Mouse (Mus musculus) embryonic facial prominence, embryonic 12.5 days (tissue): ENCODE results near the gene Ldlrad1. TPM values are rescaled to one million over a fixed set of nuclear protein-coding genes. Genes with fewer than 3 reads are reported as not detected.

Source experiments
- ATAC-seq: fragments of 200-750 bp; cut with Nextera tagmentation; 2 replicates; pipeline ENCODE4 v1.8.0; 2017; ENCODE audit not compliant: insufficient number of reproducible peaks, insufficient read depth, low FRiP score, low TSS enrichment
- H3K27ac ChIP-seq: fragments of 300-500 bp; sonication (generic); 2 replicates; pipeline ENCODE4 v1.5.1; 2016; ENCODE audit warnings: mild to moderate bottlenecking
- H3K27me3 ChIP-seq: fragments of 300-500 bp; sonication (generic); 2 replicates; pipeline ENCODE4 v1.6.1; 2016; ENCODE audit warnings: mild to moderate bottlenecking, moderate library complexity
- H3K36me3 ChIP-seq: fragments of 300-500 bp; sonication (generic); 2 replicates; pipeline ENCODE4 v1.6.1; 2016; ENCODE audit warnings: mild to moderate bottlenecking
- H3K4me1 ChIP-seq: fragments of 300-500 bp; sonication (generic); 2 replicates; pipeline ENCODE4 v1.6.1; 2016
- H3K4me2 ChIP-seq: fragments of 300-500 bp; sonication (generic); replicated peaks from 2 replicates; pipeline ENCODE4 v1.6.1; 2016; ENCODE audit warnings: mild to moderate bottlenecking, moderate library complexity
- H3K4me3 ChIP-seq: fragments of 300-500 bp; sonication (generic); 2 replicates; pipeline ENCODE4 v1.5.1; 2016; ENCODE audit warnings: mild to moderate bottlenecking
- H3K9ac ChIP-seq: fragments of 300-500 bp; sonication (generic); 2 replicates; pipeline ENCODE4 v1.6.1; 2016; ENCODE audit warnings: mild to moderate bottlenecking, moderate library complexity
- H3K9me3 ChIP-seq: fragments of 300-500 bp; sonication (generic); 2 replicates; pipeline ENCODE4 v1.6.1; 2016; ENCODE audit warnings: mild to moderate bottlenecking, moderate library complexity
- WGBS: fragments of 180-500 bp; shearing (Covaris S2); methylation state at CpG from one replicate; pipeline ENCODE4 v1.1.7; 2016; 5-methylcytosine and 5-hydroxymethylcytosine counted together
- polyA plus RNA-seq: library from polyadenylated mRNA; unstranded; fragments of >200 nt; fragmentation: Nextera tagmentation; extraction: Ambion mirVana; gene quantifications from 2 replicates; pipeline ENCODE4 v1.2.1, GENCODE M21; 2016

The Ldlrad1 gene
- not detected in 2 replicates for polyA plus RNA-seq

DNA sequence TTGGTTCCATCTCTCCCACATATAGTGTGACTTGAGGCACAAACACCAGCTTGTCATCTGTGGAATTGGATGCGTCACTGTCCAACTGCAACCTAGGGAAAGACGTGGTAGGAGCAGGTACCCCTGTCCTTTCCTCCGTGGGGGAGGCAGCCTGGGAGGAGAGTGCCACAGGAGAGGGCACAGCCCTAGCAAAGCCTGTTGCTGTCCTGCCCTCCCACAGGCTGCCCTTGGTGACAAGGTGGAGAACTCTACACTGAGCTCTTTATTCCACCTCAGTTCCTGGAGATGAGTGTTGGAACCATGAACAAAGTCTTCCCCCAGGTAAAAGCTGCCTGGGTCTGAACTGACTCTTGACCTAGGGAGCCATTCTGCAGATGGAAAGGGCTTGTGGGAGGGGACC is at the start of gene Ldlrad1:
Gene Ldlrad1, plus strand, starts transcription at position 301 of the 400 bp plus-strand sequence.
- WGBS = 84% methylated on average over 3 of the region's 3 CpGs
- H3K4me2 ChIP-seq = no peak within 1 kb of the TSS
- H3K27me3 ChIP-seq = no peaks in the 10 kb centered on the region
- H3K27ac ChIP-seq = no peak within 1 kb of the TSS
- no peaks in the 10 kb centered on the region for H3K9me3 ChIP-seq
- peaks cover 36% of the 10 kb centered on the region for H3K36me3 ChIP-seq
- no peak within 1 kb of the TSS for H3K9ac ChIP-seq
- no peak for ATAC-seq
- no peaks in the 10 kb centered on the region for H3K4me1 ChIP-seq
- no peak within 1 kb of the TSS for H3K4me3 ChIP-seq

DNA sequence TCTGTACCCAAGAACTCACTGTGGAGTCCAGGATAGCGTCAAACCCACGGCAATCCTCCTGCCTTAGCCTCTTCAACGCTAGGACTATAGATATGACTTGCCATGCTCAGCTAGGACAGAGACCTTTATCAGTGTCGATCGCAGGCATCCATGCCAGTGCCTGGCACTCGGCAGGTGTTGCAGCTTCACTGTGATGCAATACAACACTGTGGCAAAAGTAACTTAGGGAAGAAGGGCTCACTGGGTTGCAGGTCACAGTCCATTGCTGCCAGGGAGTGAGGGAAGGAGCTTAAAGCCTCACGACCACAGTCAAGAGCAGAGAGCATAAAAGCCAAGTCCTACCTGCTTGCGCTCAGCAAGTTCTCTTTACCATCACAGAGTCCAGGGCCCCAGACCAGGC is 48.8 kb upstream of the Ldlrad1 start:
- no peak for ATAC-seq
- no peak overlapping the region for H3K27ac ChIP-seq
- 94% methylated on average over 8 of the region's 8 CpGs for WGBS
- no peaks in the 10 kb centered on the region for H3K4me1 ChIP-seq
- no peak overlapping the region for H3K9ac ChIP-seq
- no peaks in the 10 kb centered on the region for H3K9me3 ChIP-seq
- no peaks in the 10 kb centered on the region for H3K27me3 ChIP-seq
- H3K4me2 ChIP-seq = no peak overlapping the region
- H3K4me3 ChIP-seq = no peak overlapping the region
- peaks cover 24% of the 10 kb centered on the region for H3K36me3 ChIP-seq

DNA sequence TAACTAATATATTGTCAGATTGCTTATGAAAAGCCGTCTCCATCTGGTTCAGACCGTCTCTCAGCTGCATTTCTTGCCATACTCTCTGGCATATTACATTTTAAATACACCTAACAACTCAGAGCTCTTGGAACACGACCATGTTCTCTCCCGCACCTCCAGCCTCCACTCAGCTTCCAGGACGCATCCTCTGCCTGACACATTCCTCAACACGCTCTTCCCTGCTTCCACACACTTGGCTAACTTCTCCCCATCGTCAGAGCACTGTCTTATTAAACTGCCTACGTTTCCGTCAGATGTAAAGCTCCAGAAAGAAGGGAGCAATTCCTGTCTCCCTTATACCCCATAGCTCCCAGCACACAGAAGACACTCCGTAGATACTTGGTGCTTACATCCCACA is 45.6 kb upstream of the Ldlrad1 start:
- Histone ChIP-seq H3K27ac (no peak overlapping the region), H3K4me2 (no peak overlapping the region), H3K4me1 (no peaks in the 10 kb centered on the region), H3K36me3 (peaks cover 18% of the 10 kb centered on the region), H3K9ac (no peak overlapping the region), H3K9me3 (no peaks in the 10 kb centered on the region), H3K27me3 (no peaks in the 10 kb centered on the region), H3K4me3 (no peak overlapping the region)
- WGBS = 90% methylated on average over 10 of the region's 10 CpGs
- ATAC-seq = no peak

DNA sequence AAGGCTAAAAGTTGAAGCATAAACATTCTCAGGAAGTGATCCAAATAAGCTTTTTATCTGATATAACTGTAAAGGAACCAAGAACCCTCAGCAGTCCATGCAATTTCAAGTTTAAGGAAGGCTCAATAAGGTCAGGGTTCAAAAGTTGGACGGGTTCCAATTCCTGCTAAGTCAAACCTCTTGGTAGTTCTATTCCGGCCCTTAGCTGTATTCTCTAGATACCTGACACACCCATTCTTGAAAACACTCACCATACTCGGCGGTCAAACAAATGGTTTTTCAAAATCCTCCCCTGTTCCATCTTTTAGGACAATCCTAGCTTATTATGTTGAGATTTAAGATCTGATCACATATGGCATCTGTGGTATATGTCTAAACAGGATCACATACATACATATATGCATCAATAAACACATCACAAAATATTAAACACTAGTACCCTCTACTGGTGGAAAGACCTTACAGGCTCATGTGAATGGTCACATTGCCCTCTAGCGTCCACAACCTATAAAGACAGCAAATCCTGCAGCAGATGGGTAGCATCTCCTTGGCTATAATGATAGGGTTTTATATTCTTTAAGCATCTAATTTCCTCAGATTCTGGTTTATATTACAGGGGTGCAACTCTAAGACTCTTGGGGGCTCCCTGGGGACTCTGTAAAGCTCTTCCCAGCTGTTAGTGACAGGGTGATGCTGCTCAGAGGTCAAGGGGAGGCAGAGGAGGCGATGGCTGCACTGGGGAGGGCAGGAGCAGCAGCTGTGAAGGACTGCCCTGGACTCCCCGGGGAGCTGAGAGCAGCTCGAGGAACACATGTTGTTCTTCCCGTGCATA is 45.0 kb upstream of the Ldlrad1 start:
- WGBS = 42% methylated on average over 9 of the region's 9 CpGs
- Histone ChIP-seq H3K4me2 (no peak overlapping the region), H3K27me3 (no peaks in the 10 kb centered on the region), H3K9ac (no peak overlapping the region), H3K9me3 (no peaks in the 10 kb centered on the region), H3K4me3 (no peak overlapping the region), H3K4me1 (no peaks in the 10 kb centered on the region), H3K27ac (no peak overlapping the region), H3K36me3 (peaks cover 18% of the 10 kb centered on the region)
- ATAC-seq = peak; percentile 72

DNA sequence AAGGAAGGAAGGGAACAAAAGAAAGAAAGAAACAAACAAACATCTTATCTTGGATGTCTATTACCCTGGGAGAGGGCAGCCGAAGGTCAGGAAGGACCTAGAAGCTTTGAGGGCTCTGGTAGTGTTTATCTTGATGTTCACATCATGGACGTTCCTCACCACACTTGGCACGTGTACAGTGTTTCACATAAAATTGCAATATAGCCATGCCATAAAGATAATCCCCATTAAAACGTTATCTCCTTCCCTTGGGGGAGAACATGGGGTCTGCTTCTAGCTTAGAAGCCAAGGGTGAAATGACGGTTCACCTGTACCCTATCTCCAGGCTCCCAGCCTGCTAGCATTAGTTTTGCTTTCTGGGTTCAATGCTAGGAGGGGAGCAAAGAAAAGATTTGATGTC is 42.3 kb upstream of the Ldlrad1 start:
- Histone ChIP-seq H3K27me3 (no peaks in the 10 kb centered on the region), H3K27ac (no peak overlapping the region), H3K4me3 (no peak overlapping the region), H3K4me2 (no peak overlapping the region), H3K9ac (no peak overlapping the region), H3K36me3 (peaks cover 7% of the 10 kb centered on the region; the same call in 1 of the 2 replicates), H3K4me1 (no peaks in the 10 kb centered on the region), H3K9me3 (no peaks in the 10 kb centered on the region)
- 88% methylated on average over 5 of the region's 5 CpGs for WGBS
- ATAC-seq = no peak

DNA sequence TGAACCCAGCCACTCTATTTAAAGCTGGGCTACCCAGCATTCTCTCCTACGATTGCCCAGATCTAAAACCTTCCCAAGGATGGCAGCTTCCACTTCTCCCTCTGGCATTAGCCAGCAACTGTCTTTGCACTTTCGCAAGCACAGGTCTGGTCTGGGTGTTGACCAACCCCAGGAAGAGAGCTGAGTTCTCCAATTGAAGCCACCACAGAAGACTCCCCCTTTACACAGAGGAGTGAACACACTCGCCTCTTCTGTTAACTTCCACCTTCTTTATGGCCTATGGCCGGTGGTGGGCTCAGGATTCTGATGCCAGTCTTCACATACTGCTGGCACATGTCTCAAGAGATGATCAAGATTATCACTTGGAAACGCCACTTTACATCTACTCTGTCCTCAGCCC is 41.2 kb upstream of the Ldlrad1 start:
- no peaks in the 10 kb centered on the region for H3K4me1 ChIP-seq
- H3K4me3 ChIP-seq = no peak overlapping the region
- peaks cover 17% of the 10 kb centered on the region for H3K36me3 ChIP-seq
- H3K27me3 ChIP-seq = no peaks in the 10 kb centered on the region
- 83% methylated on average over 5 of the region's 5 CpGs for WGBS
- H3K9ac ChIP-seq = no peak overlapping the region
- H3K9me3 ChIP-seq = no peaks in the 10 kb centered on the region
- no peak for ATAC-seq
- no peak overlapping the region for H3K4me2 ChIP-seq
- H3K27ac ChIP-seq = no peak overlapping the region

DNA sequence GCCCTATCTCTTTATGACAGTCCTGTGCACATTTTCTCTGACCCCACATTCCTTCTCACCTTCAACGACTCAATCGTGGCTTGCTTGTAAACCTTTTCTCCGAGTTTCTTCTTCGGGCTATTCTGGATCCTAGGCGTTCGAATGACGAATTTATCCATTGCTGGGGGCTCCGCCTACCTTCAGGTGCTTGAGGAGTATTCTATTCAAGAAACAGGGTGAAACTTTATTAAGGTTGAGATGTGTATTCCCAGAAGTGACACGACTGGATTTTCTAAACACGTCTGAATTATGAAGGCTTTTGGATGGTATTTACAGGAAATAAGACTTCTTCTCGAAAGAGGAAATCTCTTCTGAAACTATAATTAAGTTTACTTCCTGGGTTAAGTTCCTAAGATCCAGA is 31.5 kb upstream of the Ldlrad1 start:
- Histone ChIP-seq H3K9me3 (no peaks in the 10 kb centered on the region), H3K4me3 (peak overlapping the region; percentile 98), H3K9ac (peak overlapping the region; percentile 93; the same call in 1 of the 2 replicates), H3K27ac (peak overlapping the region; percentile 98), H3K4me2 (peak overlapping the region; percentile 76), H3K27me3 (no peaks in the 10 kb centered on the region), H3K36me3 (peaks cover 24% of the 10 kb centered on the region), H3K4me1 (peaks cover 29% of the 10 kb centered on the region)
- no peak for ATAC-seq
- 52% methylated on average over 11 of the region's 11 CpGs for WGBS

DNA sequence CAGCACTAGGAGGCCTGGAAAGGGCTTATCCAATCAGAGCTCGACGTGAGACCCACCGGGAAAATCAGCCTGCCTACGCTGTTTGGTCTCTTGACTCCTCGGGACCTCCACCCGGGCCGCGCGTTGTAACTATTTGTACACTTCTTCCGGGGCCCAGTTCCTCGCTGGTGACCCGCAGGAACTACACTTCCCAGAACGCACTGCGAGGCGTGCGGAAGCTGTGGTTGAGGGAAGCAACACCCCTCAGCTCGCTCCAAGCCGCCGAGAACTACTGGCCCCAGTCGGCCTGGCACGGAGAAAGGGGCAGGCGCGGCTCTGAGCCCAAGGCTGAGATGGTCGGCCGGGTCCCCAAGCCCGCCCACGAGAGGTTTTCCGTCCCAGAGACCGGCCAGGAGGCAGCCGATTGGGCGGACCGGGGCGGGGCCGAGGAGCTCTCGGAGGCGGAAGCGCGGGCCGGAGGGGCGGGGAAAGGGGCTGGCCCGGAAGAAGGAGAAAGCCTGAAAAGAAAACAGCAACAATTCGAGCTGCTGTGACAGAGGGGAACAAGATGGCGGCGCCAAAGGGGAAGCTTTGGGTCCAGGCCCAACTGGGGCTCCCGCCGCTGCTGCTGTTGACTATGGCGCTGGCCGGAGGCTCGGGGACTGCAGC is 30.7 kb upstream of the Ldlrad1 start, which contains the start of gene Tmem59:
Gene Tmem59, plus strand, starts transcription at position 218 of the 648 bp plus-strand sequence.
- Histone ChIP-seq H3K36me3 (peaks cover 19% of the 10 kb centered on the region), H3K27me3 (no peaks in the 10 kb centered on the region), H3K4me1 (peaks cover 34% of the 10 kb centered on the region), H3K9ac (peak within 1 kb of the TSS; percentile 93), H3K4me3 (peak within 1 kb of the TSS; percentile 98), H3K9me3 (no peaks in the 10 kb centered on the region), H3K4me2 (peak within 1 kb of the TSS; percentile 76), H3K27ac (peak within 1 kb of the TSS; percentile 98)
- under 1% methylated on average over 49 of the region's 49 CpGs for WGBS
- peak; percentile 92 for ATAC-seq

DNA sequence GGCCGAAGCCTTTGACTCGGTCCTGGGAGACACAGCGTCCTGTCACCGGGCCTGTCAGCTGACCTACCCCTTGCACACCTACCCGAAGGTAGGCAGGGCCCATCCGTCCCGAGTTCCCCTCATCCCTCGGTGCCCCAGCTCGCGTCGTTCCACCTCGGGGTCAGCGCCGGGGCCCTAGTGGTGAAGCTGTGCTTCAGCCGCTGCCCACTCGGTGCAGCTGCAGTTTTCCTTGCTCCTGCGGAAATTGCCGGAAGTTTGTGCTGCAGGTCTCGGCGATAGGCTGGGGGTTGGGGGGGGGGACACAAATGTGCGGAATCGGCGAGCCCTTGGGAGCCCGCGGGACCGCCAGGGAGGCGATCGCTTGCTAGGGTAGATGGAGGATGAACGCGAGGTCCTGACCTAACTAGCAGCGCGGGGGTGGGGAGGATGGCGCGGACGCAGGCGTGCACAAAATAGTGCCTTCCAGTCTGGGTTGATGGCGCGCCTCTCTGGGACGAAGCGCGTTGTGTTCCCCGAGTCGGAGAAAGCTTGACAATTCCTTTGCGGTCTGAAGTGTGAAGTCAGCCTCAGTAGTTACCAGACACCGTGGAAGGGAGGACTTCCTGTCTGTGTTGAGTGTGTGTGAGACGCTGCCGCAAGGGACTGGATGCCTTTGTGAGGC is 30.0 kb upstream of the Ldlrad1 start, which contains the start of gene Tceanc2:
Gene Tceanc2, minus strand, starts transcription at position 287 of the 661 bp plus-strand sequence.
- Histone ChIP-seq H3K27me3 (no peaks in the 10 kb centered on the region), H3K27ac (peak within 1 kb of the TSS; percentile 98), H3K9ac (peak within 1 kb of the TSS; percentile 93), H3K4me3 (peak within 1 kb of the TSS; percentile 98), H3K4me1 (peaks cover 35% of the 10 kb centered on the region), H3K36me3 (peaks cover 18% of the 10 kb centered on the region; the same call in 1 of the 2 replicates), H3K9me3 (no peaks in the 10 kb centered on the region), H3K4me2 (peak within 1 kb of the TSS; percentile 76)
- under 1% methylated on average over 47 of the region's 47 CpGs for WGBS
- peak; percentile 17; the same call in 1 of the 2 replicates for ATAC-seq

DNA sequence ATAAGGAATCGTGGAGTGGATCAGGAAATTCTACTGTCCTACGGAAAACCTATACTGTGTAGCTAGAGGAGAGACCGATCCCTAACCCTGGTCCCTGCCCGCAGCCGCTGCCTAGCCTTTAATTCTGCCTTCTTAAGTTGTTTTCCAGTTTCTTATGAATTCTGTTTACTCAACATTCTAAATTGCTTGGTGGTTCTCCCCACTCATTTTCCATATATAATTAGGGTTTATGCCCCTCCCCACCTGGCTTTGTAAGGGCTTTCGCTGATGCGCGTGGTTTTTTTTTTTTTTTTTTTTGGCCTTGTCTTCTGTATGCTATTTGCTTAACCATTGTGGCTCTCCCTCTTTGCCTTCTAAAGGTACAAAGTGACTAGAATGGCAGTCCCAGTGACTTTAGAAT is 29.4 kb upstream of the Ldlrad1 start:
- WGBS = 7% methylated on average over 8 of the region's 8 CpGs
- peaks cover 18% of the 10 kb centered on the region; the same call in 1 of the 2 replicates for H3K36me3 ChIP-seq
- no peaks in the 10 kb centered on the region for H3K27me3 ChIP-seq
- H3K9me3 ChIP-seq = no peaks in the 10 kb centered on the region
- ATAC-seq = no peak
- H3K4me1 ChIP-seq = peaks cover 35% of the 10 kb centered on the region
- peak overlapping the region; percentile 76 for H3K4me2 ChIP-seq
- peak overlapping the region; percentile 98 for H3K4me3 ChIP-seq
- peak overlapping the region; percentile 93 for H3K9ac ChIP-seq
- H3K27ac ChIP-seq = peak overlapping the region; percentile 98

DNA sequence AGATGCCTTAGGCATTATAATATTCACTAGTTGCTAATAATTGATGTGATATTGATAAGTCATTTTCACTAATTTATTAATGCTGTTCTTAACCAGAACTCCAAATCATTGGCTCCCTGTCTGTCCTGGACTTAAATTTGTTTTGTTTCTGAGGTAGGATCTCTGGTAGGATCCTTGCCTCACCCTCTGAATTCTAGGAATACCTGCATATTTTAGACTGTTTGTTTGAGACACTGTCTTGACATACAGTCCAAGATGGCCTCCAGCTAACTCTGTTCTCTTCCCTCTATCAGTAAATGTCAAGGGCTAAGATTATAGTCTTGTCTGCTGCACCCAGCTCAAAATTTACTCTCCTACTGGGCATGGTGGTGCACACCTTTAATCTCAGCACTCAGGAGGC is 28.2 kb upstream of the Ldlrad1 start:
- no peaks in the 10 kb centered on the region for H3K9me3 ChIP-seq
- H3K4me1 ChIP-seq = peaks cover 41% of the 10 kb centered on the region
- H3K36me3 ChIP-seq = peaks cover 6% of the 10 kb centered on the region; the same call in 1 of the 2 replicates
- H3K9ac ChIP-seq = no peak overlapping the region
- no peak overlapping the region for H3K4me3 ChIP-seq
- no peaks in the 10 kb centered on the region for H3K27me3 ChIP-seq
- H3K4me2 ChIP-seq = peak overlapping the region; percentile 76; the same call in 1 of the 2 replicates
- H3K27ac ChIP-seq = no peak overlapping the region
- ATAC-seq = no peak
